Mouse (Mus musculus) embryonic fibroblast, embryonic 13.5 days (primary cell): ENCODE measurements around the gene Zfp300.

Experiments used
- CTCF ChIP-seq: IDR thresholded peaks from 2 replicates; pipeline ENCODE4 v1.5.1; 2011; ENCODE audit warnings: mild to moderate bottlenecking, control low read depth, low read length, moderate library complexity, borderline replicate concordance; ENCODE audit not compliant: insufficient read depth
- POLR2A ChIP-seq: IDR thresholded peaks from 2 replicates; pipeline ENCODE4 v1.6.1; 2011; ENCODE audit warnings: low read depth, mild to moderate bottlenecking, control low read depth, low read length, moderate library complexity

- no peak for TF ChIP-seq POLR2A
- no peak for TF ChIP-seq CTCF
These were observed 26.8 kb downstream of the Zfp300 start for GRCm38 (mm10) chrX:21062544-21062890.
